Mouse (Mus musculus) liver, embryonic 11.5 days (tissue): Measurements from ENCODE around the gene Lin37. TPM values are rescaled to one million over a fixed set of nuclear protein-coding genes. Genes with fewer than 3 reads are reported as not detected.

Experiments
- ATAC-seq: fragments of 200-750 bp; cut with Nextera tagmentation; replicated peaks from 2 replicates; pipeline ENCODE4 v1.8.0; 2017; ENCODE audit warnings: moderate number of reproducible peaks, mild to moderate bottlenecking, moderate TSS enrichment, moderate library complexity; ENCODE audit not compliant: low FRiP score
- DNase-seq: peaks from one replicate; pipeline ENCODE4 v3.0.0-alpha.2; 2017; ENCODE audit warnings: low spot score
- H3K27ac ChIP-seq: fragments of 300-500 bp; sonication (generic); 2 replicates; pipeline ENCODE4 v1.5.1; 2014; ENCODE audit warnings: mild to moderate bottlenecking, low read depth, low read length, control low read depth
- H3K27me3 ChIP-seq: fragments of 300-500 bp; sonication (generic); replicated peaks from 2 replicates; pipeline ENCODE4 v1.6.1; 2014; ENCODE audit warnings: low read length, mixed read lengths; ENCODE audit not compliant: control insufficient read depth, insufficient read depth
- H3K36me3 ChIP-seq: fragments of 300-500 bp; sonication (generic); 2 replicates; pipeline ENCODE4 v1.6.1; 2014; ENCODE audit warnings: mild to moderate bottlenecking, low read length, moderate library complexity, mixed read lengths; ENCODE audit not compliant: control insufficient read depth, insufficient read depth
- H3K4me1 ChIP-seq: fragments of 300-500 bp; sonication (generic); replicated peaks from 2 replicates; pipeline ENCODE4 v1.6.1; 2014; ENCODE audit warnings: low read length, mixed read lengths; ENCODE audit not compliant: control insufficient read depth, insufficient read depth
- H3K4me2 ChIP-seq: fragments of 300-500 bp; sonication (generic); 2 replicates; pipeline ENCODE4 v1.6.1; 2014; ENCODE audit warnings: mild to moderate bottlenecking, control low read depth, moderate library complexity
- H3K4me3 ChIP-seq: fragments of 300-500 bp; sonication (generic); 2 replicates; pipeline ENCODE4 v1.5.1; 2014; ENCODE audit warnings: low read depth, low read length, control low read depth
- H3K9ac ChIP-seq: fragments of 300-500 bp; sonication (generic); 2 replicates; pipeline ENCODE4 v1.6.1; 2014; ENCODE audit warnings: low read depth, low read length, control low read depth
- H3K9me3 ChIP-seq: fragments of 300-500 bp; sonication (generic); 2 replicates; pipeline ENCODE4 v1.6.1; 2016; ENCODE audit warnings: low read length, inconsistent platforms, mixed read lengths; ENCODE audit not compliant: control insufficient read depth
- WGBS: fragments of 180-500 bp; shearing (Covaris S2); extraction: QIAGEN DNeasy Blood & Tissue Kit; methylation state at CpG from one replicate; pipeline ENCODE4 v1.1.7; 2014; 5-methylcytosine and 5-hydroxymethylcytosine counted together
- microRNA-seq: library from miRNA; unstranded; fragments of <30 nt; microRNA quantifications from one replicate; pipeline ENCODE4, GENCODE M21; 2017; ENCODE audit warnings: borderline number of aligned reads
- polyA plus RNA-seq: library from polyadenylated mRNA; unstranded; fragments of >200 nt; fragmentation: Nextera tagmentation; extraction: Ambion mirVana; gene quantifications from 2 replicates; pipeline ENCODE4 v1.2.1, GENCODE M21; 2014

The Lin37 gene
- polyA plus RNA-seq, 1 experiment from 2014 or later, result 41.0 TPM

DNA sequence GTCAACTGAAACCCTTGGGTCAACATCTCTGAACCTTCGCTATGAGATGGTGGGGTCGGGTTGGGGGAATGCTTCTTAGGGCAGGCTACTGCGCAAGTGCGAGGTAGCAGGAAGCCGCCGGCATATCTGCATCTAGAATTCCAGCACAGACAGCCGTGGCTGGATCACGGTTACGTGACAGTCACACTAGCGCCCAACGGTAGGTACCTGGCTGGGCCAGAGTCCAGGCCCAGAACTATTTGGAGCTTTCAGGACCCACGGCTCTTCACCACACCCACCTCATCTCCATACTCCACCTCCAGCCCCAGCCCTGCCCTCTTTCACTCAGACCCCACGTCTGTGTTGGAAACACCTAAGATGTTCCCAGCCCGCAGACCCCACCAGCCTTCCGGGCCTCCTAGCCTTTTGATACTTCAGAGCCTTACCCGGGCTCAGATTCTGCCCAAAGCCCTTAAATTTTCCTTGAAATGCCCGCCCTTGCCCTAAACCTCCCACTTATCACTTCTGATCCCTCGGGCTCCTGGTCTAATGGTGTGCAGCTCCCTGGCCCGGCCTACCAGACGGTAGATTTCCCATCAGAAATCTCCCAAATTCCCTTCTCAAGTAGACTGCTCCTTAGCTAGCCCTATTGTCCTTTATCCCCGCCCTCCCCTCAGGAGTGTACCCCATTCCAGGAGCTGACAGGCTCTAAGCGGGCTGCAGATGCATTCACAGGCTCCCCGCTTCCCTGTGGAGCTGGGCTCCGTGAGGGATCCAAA lies 44.5 kb downstream of the Lin37 start:
- no peak for DNase-seq
- no peak for ATAC-seq
- H3K36me3 ChIP-seq, result no peaks in the 10 kb centered on the region
- 0 out of 2 replicates have a peak, but pooled peaks cover 3% of the 10 kb centered on the region for H3K27me3 ChIP-seq
- no peaks in the 10 kb centered on the region for H3K4me1 ChIP-seq
- no peak overlapping the region for H3K9ac ChIP-seq
- 55% methylated on average over 24 of the region's 24 CpGs for WGBS
- H3K27ac ChIP-seq, result no peak overlapping the region
- H3K4me2 ChIP-seq, result peak overlapping the region; percentile 22; the same call in 1 of the 2 replicates
- H3K4me3 ChIP-seq, result no peak overlapping the region
- H3K9me3 ChIP-seq, result no peaks in the 10 kb centered on the region

DNA sequence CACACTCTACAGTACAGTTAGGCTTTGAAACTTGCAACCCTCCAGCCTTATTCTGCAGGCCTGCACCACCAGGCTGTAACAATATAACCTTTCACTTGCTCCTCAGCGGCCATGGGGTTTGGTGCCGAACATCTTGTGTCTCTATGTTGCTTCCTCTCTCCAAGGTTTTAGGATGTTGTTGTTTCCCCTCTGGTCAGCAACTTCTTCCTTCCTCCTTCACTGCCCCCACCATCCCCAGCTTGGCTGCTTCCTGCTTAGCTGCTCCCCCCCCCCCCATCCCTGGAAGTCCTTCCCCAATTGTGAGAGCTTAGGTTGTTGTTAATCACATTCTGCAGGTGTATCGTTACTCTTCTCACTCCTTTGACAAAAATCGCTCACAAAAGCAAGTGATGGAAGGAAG lies 51.6 kb downstream of the Lin37 start:
- WGBS, result 43% methylated on average over 4 of the region's 4 CpGs
- no peak for ATAC-seq

More for the DNA sequence above, 51.6 kb downstream of the Lin37 start:
- Histone ChIP-seq H3K4me2 (no peak overlapping the region), H3K9me3 (no peaks in the 10 kb centered on the region), H3K9ac (no peak overlapping the region), H3K27ac (no peak overlapping the region), H3K4me3 (no peak overlapping the region), H3K36me3 (no peaks in the 10 kb centered on the region), H3K27me3 (no peaks in the 10 kb centered on the region), H3K4me1 (no peaks in the 10 kb centered on the region)
- DNase-seq, result no peak

Small RNAs within 50 kb of the gene (microRNA-seq; reads per million reads assigned to microRNA genes)
- gene Gm38670, result not detected
- gene Mir3569, result not detected

Other genes with a start within 250 kb of the Lin37 start
- 25.6 and 28.9 TPM in 2 replicates for gene Syne4, start 245.0 kb downstream of the Lin37 start, polyA plus RNA-seq
- gene E130208F15Rik, start 238.1 kb downstream of the Lin37 start, polyA plus RNA-seq, result not detected in 2 replicates
- 13.5 and 14.6 TPM in 2 replicates for gene Sdhaf1, start 235.9 kb downstream of the Lin37 start, polyA plus RNA-seq
- 3.5 TPM in 2 replicates for gene Lrfn3, start 197.1 kb downstream of the Lin37 start, polyA plus RNA-seq
- 60.6 and 61.9 TPM in 2 replicates for gene Tyrobp, start 146.1 kb downstream of the Lin37 start, polyA plus RNA-seq
- 2.2 and 2.9 TPM in 2 replicates for gene Hcst, start 140.0 kb downstream of the Lin37 start, polyA plus RNA-seq
- gene Nfkbid, start 138.1 kb downstream of the Lin37 start, polyA plus RNA-seq, result 1.8 and 3.6 TPM in 2 replicates
- 18.4 and 19.1 TPM in 2 replicates for gene Aplp1, start 114.3 kb downstream of the Lin37 start, polyA plus RNA-seq
- 0.22 and 0.95 TPM in 2 replicates for gene Kirrel2, start 102.1 kb downstream of the Lin37 start, polyA plus RNA-seq
- gene Nphs1, start 101.5 kb downstream of the Lin37 start, polyA plus RNA-seq, result 0.26 and 0.27 TPM in 2 replicates
- gene Prodh2, start 66.2 kb downstream of the Lin37 start, polyA plus RNA-seq, result 19.0 and 19.5 TPM in 2 replicates
- gene Arhgap33, start 24.8 kb downstream of the Lin37 start, polyA plus RNA-seq, result 7.1 and 7.5 TPM in 2 replicates
- 3.9 and 5.4 TPM in 2 replicates for gene Hspb6, start 7.7 kb downstream of the Lin37 start, polyA plus RNA-seq
- gene Proser3, start 7.5 kb downstream of the Lin37 start, polyA plus RNA-seq, result 10.7 and 13.0 TPM in 2 replicates
- 71.0 and 73.1 TPM in 2 replicates for gene U2af1l4, start 3.5 kb upstream of the Lin37 start, polyA plus RNA-seq
- gene Gm49396, start 3.5 kb upstream of the Lin37 start, polyA plus RNA-seq, result 6.8 and 8.0 TPM in 2 replicates
- 85.2 and 102 TPM in 2 replicates for gene Psenen, start 3.8 kb upstream of the Lin37 start, polyA plus RNA-seq
- gene Igflr1, start 5.6 kb upstream of the Lin37 start, polyA plus RNA-seq, result 3.1 and 3.7 TPM in 2 replicates
- gene Kmt2b, start 28.9 kb upstream of the Lin37 start, polyA plus RNA-seq, result 7.4 and 11.4 TPM in 2 replicates
- 0.25 and 0.62 TPM in 2 replicates for gene Zbtb32, start 39.1 kb upstream of the Lin37 start, polyA plus RNA-seq
- 0.66 and 1.5 TPM in 2 replicates for gene Upk1a, start 53.0 kb upstream of the Lin37 start, polyA plus RNA-seq
- gene Cox6b1, start 66.3 kb upstream of the Lin37 start, polyA plus RNA-seq, result 809 and 909 TPM in 2 replicates
- 0.16 and 0.17 TPM in 2 replicates for gene Etv2, start 76.0 kb upstream of the Lin37 start, polyA plus RNA-seq
- gene Rbm42, start 90.5 kb upstream of the Lin37 start, polyA plus RNA-seq, result 101 TPM in 2 replicates
- 64.3 and 65.6 TPM in 2 replicates for gene Haus5, start 105.2 kb upstream of the Lin37 start, polyA plus RNA-seq
- not detected in 2 replicates for gene Pmis2, start 111.8 kb upstream of the Lin37 start, polyA plus RNA-seq
- gene 2200002J24Rik, start 139.1 kb upstream of the Lin37 start, polyA plus RNA-seq, result 0.53 TPM in 1 of 2 replicates, not detected in the other
- 1.5 and 1.9 TPM in 2 replicates for gene Atp4a, start 152.4 kb upstream of the Lin37 start, polyA plus RNA-seq
- gene Tmem147, start 169.7 kb upstream of the Lin37 start, polyA plus RNA-seq, result 168 and 181 TPM in 2 replicates
- gene Gapdhs, start 183.8 kb upstream of the Lin37 start, polyA plus RNA-seq, result 0.31 and 0.44 TPM in 2 replicates
- gene Sbsn, start 191.6 kb upstream of the Lin37 start, polyA plus RNA-seq, result 0.07 and 0.21 TPM in 2 replicates
- gene Dmkn, start 203.9 kb upstream of the Lin37 start, polyA plus RNA-seq, result not detected in 2 replicates
- gene Krtdap, start 228.1 kb upstream of the Lin37 start, polyA plus RNA-seq, result not detected in 2 replicates